Mouse (Mus musculus): ENCODE data around the gene 2010111I01Rik. TPM values are rescaled to one million over a fixed set of nuclear protein-coding genes. Genes with fewer than 3 reads are reported as not detected.

The 2010111I01Rik gene
- total and polyA plus RNA-seq, 3 experiments: 26.3 to 32.7 TPM; not detected in 1

GRCm38 (mm10) chr13:63206396-63206795 is 241.7 kb downstream of the 2010111I01Rik start:
- no peaks in the 10 kb centered on the region for H3K36me3 ChIP-seq (ENCODE audit: control insufficient read depth in 1 of 2, insufficient read depth in 2 of 2, low read length in 2 of 2)

GRCm38 (mm10) chr13:63216537-63216936 is 251.8 kb downstream of the 2010111I01Rik start:
- H3K9me3 ChIP-seq (replicated peaks; ENCODE audit: insufficient read depth, low read length): no peaks in the 10 kb centered on the region
- H3K27me3 ChIP-seq (ENCODE audit: control insufficient read depth in 1 of 2, insufficient read depth in 2 of 2, low read length in 2 of 2): no peaks in the 10 kb centered on the region
- H3K4me1 ChIP-seq (ENCODE audit: control insufficient read depth in 1 of 2, insufficient read depth in 2 of 2, low read length in 2 of 2): no peaks in the 10 kb centered on the region
- H3K36me3 ChIP-seq (ENCODE audit: control insufficient read depth in 1 of 2, insufficient read depth in 2 of 2, low read length in 2 of 2): no peaks in the 10 kb centered on the region
- peak; percentile 12 for DNase-seq (ENCODE audit: low read depth, low spot score)
- H3K27ac ChIP-seq (ENCODE audit: control insufficient read depth, low read depth, low read length): no peak overlapping the region
- TF ChIP-seq MAFK (IDR thresholded peaks at IDR 0.05; ENCODE audit: borderline replicate concordance, low read depth, low read length) (peak; percentile 40; the same call in 1 of the 2 replicates), MYB (IDR thresholded peaks at IDR 0.05; ENCODE audit: low read depth, low read length) (no peak)
- H3K9ac ChIP-seq (ENCODE audit: control insufficient read depth, low read depth, low read length, poor library complexity, severe bottlenecking): no peak overlapping the region
- H3K79me2 ChIP-seq (ENCODE audit: control insufficient read depth, insufficient read depth, low read length, poor library complexity): no peaks in the 10 kb centered on the region
- H3K4me3 ChIP-seq (ENCODE audit: control insufficient read depth in 1 of 2, insufficient read depth in 1 of 2, low read depth in 2 of 2, low read length in 2 of 2): no peak overlapping the region

More at GRCm38 (mm10) chr13:63206396-63206795, 241.7 kb downstream of the 2010111I01Rik start:
- Histone ChIP-seq H3K4me3 (ENCODE audit: control insufficient read depth in 1 of 2, insufficient read depth in 1 of 2, low read depth in 2 of 2, low read length in 2 of 2) (no peak overlapping the region), H3K27me3 (ENCODE audit: control insufficient read depth in 1 of 2, insufficient read depth in 2 of 2, low read length in 2 of 2) (no peaks in the 10 kb centered on the region), H3K4me1 (ENCODE audit: control insufficient read depth in 1 of 2, insufficient read depth in 2 of 2, low read length in 2 of 2) (no peaks in the 10 kb centered on the region), H3K79me2 (ENCODE audit: control insufficient read depth, insufficient read depth, low read length, poor library complexity) (no peaks in the 10 kb centered on the region), H3K27ac (ENCODE audit: control insufficient read depth, low read depth, low read length) (no peak overlapping the region), H3K9me3 (replicated peaks; ENCODE audit: insufficient read depth, low read length) (no peaks in the 10 kb centered on the region), H3K9ac (ENCODE audit: control insufficient read depth, low read depth, low read length, poor library complexity, severe bottlenecking) (no peak overlapping the region)
- TF ChIP-seq TAL1 (IDR thresholded peaks at IDR 0.05; ENCODE audit: low read length): no peak
- no peak for TF ChIP-seq POLR2AphosphoS2 (IDR thresholded peaks at IDR 0.05; ENCODE audit: low read length)
- no peak for TF ChIP-seq TCF12 (IDR thresholded peaks at IDR 0.05; ENCODE audit: low read depth, low read length)
- no peak for TF ChIP-seq NELFE (IDR thresholded peaks at IDR 0.05; ENCODE audit: low read depth, low read length)
- no peak for TF ChIP-seq POLR2A (IDR thresholded peaks at IDR 0.05; ENCODE audit: control insufficient read depth in 1 of 2, insufficient read depth in 1 of 2, low read depth in 1 of 2, low read length in 2 of 2, poor library complexity in 1 of 2)
- no peak for TF ChIP-seq CTCF (IDR thresholded peaks at IDR 0.05 in 2 of 3, conservative IDR thresholded peaks at IDR 0.05 in 1 of 3; ENCODE audit: control insufficient read depth in 1 of 3, insufficient read depth in 1 of 3, low read depth in 2 of 3, low read length in 3 of 3, poor library complexity in 1 of 3, severe bottlenecking in 1 of 3)
- TF ChIP-seq USF1 (IDR thresholded peaks at IDR 0.05; ENCODE audit: low read depth, low read length): no peak
- no peak for TF ChIP-seq POLR2AphosphoS5 (IDR thresholded peaks at IDR 0.05; ENCODE audit: borderline replicate concordance, low read depth, low read length)
- no peak for DNase-seq (ENCODE audit: low read depth, low spot score)

DNA sequence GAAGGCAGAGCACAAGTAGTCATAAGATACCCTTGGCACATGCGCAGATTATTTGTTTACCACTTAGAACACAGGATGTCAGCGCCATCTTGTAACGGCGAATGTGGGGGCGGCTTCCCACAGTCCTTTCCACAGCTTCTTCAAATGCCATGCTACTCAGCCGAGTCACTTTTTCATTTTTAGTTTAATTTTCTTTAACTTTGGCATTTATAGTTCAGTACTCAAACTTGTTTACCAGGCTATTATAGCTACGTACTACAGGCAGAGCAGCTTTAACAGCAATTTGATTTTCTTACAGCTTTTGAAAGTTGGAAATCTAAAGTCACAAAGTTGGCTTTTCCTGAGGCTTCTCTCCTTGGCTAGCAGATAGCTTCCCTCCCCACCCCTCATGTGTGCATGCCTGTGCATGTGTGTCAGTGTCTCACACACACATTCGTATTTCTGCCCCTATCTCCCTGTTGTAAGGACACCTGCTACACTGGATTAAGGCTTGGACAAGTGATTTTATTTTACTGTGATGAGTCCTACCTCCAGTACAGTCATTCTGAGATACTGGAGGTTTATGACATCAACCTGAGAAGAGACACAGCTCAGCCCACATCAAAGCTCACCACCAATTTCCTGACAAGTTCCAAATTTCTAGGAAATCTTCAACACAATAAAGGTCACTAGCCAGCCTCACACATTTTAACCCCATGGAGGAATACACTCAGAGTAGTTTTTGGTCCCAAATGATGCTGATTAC is 258.5 kb downstream of the 2010111I01Rik start:
- H3K4me3 ChIP-seq (ENCODE audit: control insufficient read depth in 1 of 2, insufficient read depth in 1 of 2, low read depth in 2 of 2, low read length in 2 of 2): no peak overlapping the region
- H3K9ac ChIP-seq (ENCODE audit: control insufficient read depth, low read depth, low read length, poor library complexity, severe bottlenecking): no peak overlapping the region
- no peaks in the 10 kb centered on the region for H3K27me3 ChIP-seq (ENCODE audit: control insufficient read depth in 1 of 2, insufficient read depth in 2 of 2, low read length in 2 of 2)
- TF ChIP-seq NELFE (IDR thresholded peaks at IDR 0.05; ENCODE audit: low read depth, low read length): no peak
- no peak for TF ChIP-seq MAX (IDR thresholded peaks at IDR 0.05; ENCODE audit: low read length)
- no peak for TF ChIP-seq ZNF384 (IDR thresholded peaks at IDR 0.05; ENCODE audit: low read depth, low read length)
- no peak for TF ChIP-seq CHD1 (IDR thresholded peaks at IDR 0.05; ENCODE audit: low read depth, low read length)
- TF ChIP-seq ZC3H11A (IDR thresholded peaks at IDR 0.05; ENCODE audit: low read depth, low read length): no peak
- no peak for TF ChIP-seq BHLHE40 (IDR thresholded peaks at IDR 0.05; ENCODE audit: borderline replicate concordance, low read depth, low read length)
- TF ChIP-seq E2F4 (IDR thresholded peaks at IDR 0.05; ENCODE audit: borderline replicate concordance, low read depth, low read length): no peak
- TF ChIP-seq USF1 (IDR thresholded peaks at IDR 0.05; ENCODE audit: low read depth, low read length): no peak
- no peak for TF ChIP-seq USF2 (IDR thresholded peaks at IDR 0.05; ENCODE audit: borderline replicate concordance in 1 of 2, insufficient read depth in 1 of 2, low read depth in 1 of 2, low read length in 2 of 2)
- no peak for TF ChIP-seq SMC3 (IDR thresholded peaks at IDR 0.05; ENCODE audit: low read depth, low read length)
- TF ChIP-seq HCFC1 (IDR thresholded peaks at IDR 0.05; ENCODE audit: low read depth, low read length): no peak
- TF ChIP-seq MAZ (IDR thresholded peaks at IDR 0.05; ENCODE audit: low read depth, low read length): no peak
- no peak for TF ChIP-seq CHD2 (IDR thresholded peaks at IDR 0.05; ENCODE audit: low read length)
- TF ChIP-seq RAD21 (IDR thresholded peaks at IDR 0.05; ENCODE audit: low read depth, low read length): no peak
- TF ChIP-seq ETS1 (IDR thresholded peaks at IDR 0.05; ENCODE audit: low read depth, low read length): no peak
- TF ChIP-seq POLR2AphosphoS5 (IDR thresholded peaks at IDR 0.05; ENCODE audit: borderline replicate concordance, low read depth, low read length): no peak
- TF ChIP-seq ZKSCAN1 (IDR thresholded peaks at IDR 0.05; ENCODE audit: low read depth, low read length): no peak
- TF ChIP-seq UBTF (IDR thresholded peaks at IDR 0.05; ENCODE audit: borderline replicate concordance, insufficient read depth, low read depth, low read length): no peak
- TF ChIP-seq POLR2AphosphoS2 (IDR thresholded peaks at IDR 0.05; ENCODE audit: low read length): no peak

More for the DNA sequence above, 258.5 kb downstream of the 2010111I01Rik start:
- Histone ChIP-seq H3K36me3 (ENCODE audit: control insufficient read depth in 1 of 2, insufficient read depth in 2 of 2, low read length in 2 of 2) (no peaks in the 10 kb centered on the region), H3K79me2 (ENCODE audit: control insufficient read depth, insufficient read depth, low read length, poor library complexity) (no peaks in the 10 kb centered on the region), H3K9me3 (replicated peaks; ENCODE audit: insufficient read depth, low read length) (no peaks in the 10 kb centered on the region), H3K27ac (ENCODE audit: control insufficient read depth, low read depth, low read length) (no peak overlapping the region), H3K4me1 (ENCODE audit: control insufficient read depth in 1 of 2, insufficient read depth in 2 of 2, low read length in 2 of 2) (no peaks in the 10 kb centered on the region)
- DNase-seq (ENCODE audit: low read depth, low spot score): no peak

Data from MEL (cell line).